Comparison of ENCODE assay signal across 10 mouse cellular contexts in the genomic region with DNA sequence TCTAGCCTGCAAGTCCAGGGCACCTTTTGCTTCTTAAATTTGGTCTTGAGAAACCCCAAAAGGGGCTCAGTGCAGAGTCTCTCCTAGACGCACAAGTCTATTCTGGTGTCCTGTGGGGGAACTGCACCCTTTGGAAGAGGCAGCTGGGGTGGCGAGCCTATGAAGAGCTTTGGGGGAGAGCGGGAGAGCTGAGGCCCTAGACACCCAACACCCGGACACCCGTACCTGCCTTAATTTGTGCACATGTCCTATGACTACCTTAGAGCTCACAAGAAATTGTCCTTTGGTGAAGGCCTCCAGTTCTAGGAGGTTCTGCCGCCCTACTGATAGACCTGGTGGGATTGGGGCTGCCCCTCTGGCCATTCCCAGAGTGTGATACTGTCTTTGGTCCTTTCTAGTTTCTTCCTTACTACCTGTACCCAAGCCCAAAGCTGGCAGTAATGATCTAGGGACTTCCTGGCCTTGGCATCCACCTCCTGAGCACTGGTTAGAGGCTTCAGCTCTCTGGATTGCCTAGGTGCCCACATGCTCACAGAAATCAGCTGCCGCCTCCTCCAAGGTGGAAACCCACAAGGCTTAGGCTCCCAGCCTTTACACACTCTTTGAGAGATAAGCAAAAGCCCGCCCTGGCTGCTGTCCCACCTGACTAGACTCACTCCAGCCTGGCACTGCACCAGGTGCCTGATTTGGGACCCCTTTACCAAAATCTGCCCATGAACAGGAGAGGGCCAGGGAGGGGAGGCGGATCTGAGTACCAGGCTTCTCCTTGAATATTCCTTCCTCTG. TPM values are rescaled to one million over a fixed set of nuclear protein-coding genes. Genes with fewer than 3 reads are reported as not detected.
DNase-seq lines count a peak whose midpoint lies in the region; ATAC-seq and TF ChIP-seq lines count a peak whose summit lies in the region.
"Had no signal": no experiment of that assay in that cellular context is flagged by ENCODE, and none has a peak within 500 bp of the region (broad histone marks: within the 10 kb centered on the region; RNA-seq: fewer than 3 reads in every experiment).

No protein-coding gene starts in this region.

- no peak for TF ChIP-seq CTCF in heart, postnatal 0 days (IDR thresholded peaks at IDR 0.05; ENCODE audit: low read depth)
- no peak; the same call in 1 of the 2 replicates for TF ChIP-seq CTCF in forebrain, postnatal 0 days (IDR thresholded peaks at IDR 0.05; ENCODE audit: low read depth)

- H3K4me3 ChIP-seq in heart, postnatal 0 days (ENCODE audit: low read depth, low read length), result peak overlapping the region; percentile 78
- H3K4me3 ChIP-seq in forebrain, postnatal 0 days (ENCODE audit: low read depth, low read length), result peak overlapping the region; percentile 59
- peak overlapping the region; percentile 69 for H3K4me3 ChIP-seq in midbrain, embryonic 16.5 days (ENCODE audit: low read depth, low read length)
- H3K4me3 ChIP-seq: megakaryocyte, embryonic 14.5 days had no signal

- 0 out of 2 replicates have a peak overlapping the region, but pooled peaks have one; percentile 66 for H3K27ac ChIP-seq in heart, postnatal 0 days (ENCODE audit: low read depth)
- no peak overlapping the region for H3K27ac ChIP-seq in forebrain, postnatal 0 days (ENCODE audit: low read depth, low read length)
- H3K27ac ChIP-seq in midbrain, embryonic 16.5 days (ENCODE audit: low read length), result no peak overlapping the region

- no peaks in the 10 kb centered on the region for H3K9me3 ChIP-seq in heart, postnatal 0 days (replicated peaks; ENCODE audit: control insufficient read depth, low read length)
- H3K9me3 ChIP-seq in forebrain, postnatal 0 days (ENCODE audit: low read length), result no peaks in the 10 kb centered on the region
- no peaks in the 10 kb centered on the region for H3K9me3 ChIP-seq in midbrain, embryonic 16.5 days (replicated peaks; ENCODE audit: control insufficient read depth, low read length, poor library complexity, severe bottlenecking)
- H3K9me3 ChIP-seq: megakaryocyte, embryonic 14.5 days had no signal

- peak overlapping the region; percentile 68 for H3K4me2 ChIP-seq in heart, postnatal 0 days (ENCODE audit: low read depth, low read length)
- peak overlapping the region; percentile 78 for H3K4me2 ChIP-seq in forebrain, postnatal 0 days (ENCODE audit: low read depth)
- peak overlapping the region; percentile 53 for H3K4me2 ChIP-seq in midbrain, embryonic 16.5 days (ENCODE audit: low read length)

- WGBS in heart, postnatal 0 days, result 60% methylated on average over 9 of the region's 9 CpGs
- WGBS in forebrain, postnatal 0 days, result 55% methylated on average over 9 of the region's 9 CpGs
- 59% methylated on average over 9 of the region's 9 CpGs for WGBS in midbrain, embryonic 16.5 days

- peak overlapping the region; percentile 78 for H3K9ac ChIP-seq in heart, postnatal 0 days (replicated peaks; ENCODE audit: low read depth, low read length)
- H3K9ac ChIP-seq in forebrain, postnatal 0 days, result no peak overlapping the region
- H3K9ac ChIP-seq in midbrain, embryonic 16.5 days (ENCODE audit: low read depth, low read length), result peak overlapping the region; percentile 76

- no peak for DNase-seq in heart, postnatal 0 days (ENCODE audit: low spot score)
- no peak for DNase-seq in heart, postnatal 14 days
- peak; percentile 61 for DNase-seq in cerebellum, adult 8-10 months
- no peak for DNase-seq in forebrain, postnatal 0 days
- DNase-seq in thymus, postnatal 25 days, result no peak
- no peak for DNase-seq in left cerebral cortex, adult 9 months (ENCODE audit: low spot score in 2 of 2)
- DNase-seq: kidney, postnatal 10 days had no signal

- peaks cover 34% of the 10 kb centered on the region for H3K27me3 ChIP-seq in heart, postnatal 0 days (ENCODE audit: control insufficient read depth, insufficient read depth, low read length)
- peaks cover 13% of the 10 kb centered on the region for H3K27me3 ChIP-seq in forebrain, postnatal 0 days (ENCODE audit: insufficient read depth, low read length)
- H3K27me3 ChIP-seq in midbrain, embryonic 16.5 days (ENCODE audit: control insufficient read depth, insufficient read depth, low read depth, low read length), result peaks cover 39% of the 10 kb centered on the region

- TF ChIP-seq EP300 in heart, postnatal 0 days (IDR thresholded peaks at IDR 0.05; ENCODE audit: low read depth), result no peak

- ATAC-seq in heart, postnatal 0 days (ENCODE audit: insufficient read depth, low read depth), result no peak
- no peak for ATAC-seq in forebrain, postnatal 0 days
- ATAC-seq in midbrain, embryonic 16.5 days, result no peak
- no peak for ATAC-seq in frontal cortex, adult (ENCODE audit: low TSS enrichment)

- no peaks in the 10 kb centered on the region for H3K36me3 ChIP-seq in heart, postnatal 0 days (replicated peaks; ENCODE audit: control insufficient read depth, insufficient read depth, low read length)
- no peaks in the 10 kb centered on the region for H3K36me3 ChIP-seq in forebrain, postnatal 0 days (ENCODE audit: insufficient read depth)
- H3K36me3 ChIP-seq in midbrain, embryonic 16.5 days (ENCODE audit: control insufficient read depth, insufficient read depth, low read length), result no peaks in the 10 kb centered on the region

- peaks cover 47% of the 10 kb centered on the region for H3K4me1 ChIP-seq in heart, postnatal 0 days (ENCODE audit: control insufficient read depth, insufficient read depth)
- peaks cover 6% of the 10 kb centered on the region; the same call in 1 of the 2 replicates for H3K4me1 ChIP-seq in forebrain, postnatal 0 days (ENCODE audit: insufficient read depth)
- H3K4me1 ChIP-seq in midbrain, embryonic 16.5 days (ENCODE audit: control insufficient read depth, insufficient read depth, low read length), result peaks cover 15% of the 10 kb centered on the region; the same call in 1 of the 2 replicates

- intact Hi-C loops in heart, postnatal 14 days (cut with DNase I), result loop anchor here (5.0 kb wide), 2 partner anchors 36 to 69 kb away; no protein-coding TSS in a partner anchor

RNA-seq across cellular contexts. Expression of a gene that starts 1.2 kb away (rescaled TPM):
- total RNA-seq in heart, postnatal 0 days (2014; rRNA removed; ENCODE audit: low replicate concordance), result 38.9 and 69.3 TPM in 2 replicates
- 9.5 and 10.8 TPM in 2 replicates for polyA plus RNA-seq in heart, postnatal 0 days (2015; fragmentation: Nextera tagmentation; extraction: Ambion mirVana)
- 10 to 100 TPM; 27.5 to 29.0 TPM for total RNA-seq in heart, postnatal 14 days (2021)
- total RNA-seq in forebrain, postnatal 0 days (2014; rRNA removed), result 7.3 and 8.8 TPM in 2 replicates
- 1.7 and 3.1 TPM in 2 replicates for polyA plus RNA-seq in forebrain, postnatal 0 days (2015; fragmentation: Nextera tagmentation; extraction: Ambion mirVana)
- polyA plus RNA-seq in midbrain, embryonic 16.5 days (2015; fragmentation: Nextera tagmentation; extraction: Ambion mirVana), result 3.8 TPM in 2 replicates
